Mouse (Mus musculus) embryonic facial prominence, embryonic 14.5 days (tissue): ENCODE measurements around the gene Cers1. TPM values are rescaled to one million over a fixed set of nuclear protein-coding genes. Genes with fewer than 3 reads are reported as not detected.

ENCODE experiments used
- ATAC-seq: fragments of 200-750 bp; cut with Nextera tagmentation; 2 replicates; pipeline ENCODE4 v1.8.0; 2017; ENCODE audit warnings: low read depth, moderate number of reproducible peaks, moderate TSS enrichment
- DNase-seq: peaks from one replicate; pipeline ENCODE4 v3.0.0-alpha.2; 2015; ENCODE audit warnings: low spot score
- H3K27ac ChIP-seq: fragments of 300-500 bp; sonication (generic); replicated peaks from 2 replicates; pipeline ENCODE4 v1.5.1; 2014; ENCODE audit warnings: low read depth, mild to moderate bottlenecking, low read length, moderate library complexity
- H3K27me3 ChIP-seq: fragments of 300-500 bp; sonication (generic); replicated peaks from 2 replicates; pipeline ENCODE4 v1.6.1; 2014; ENCODE audit warnings: low read length; ENCODE audit not compliant: control insufficient read depth, insufficient read depth
- H3K36me3 ChIP-seq: fragments of 300-500 bp; sonication (generic); 2 replicates; pipeline ENCODE4 v1.6.1; 2014; ENCODE audit warnings: low read length, mixed read lengths; ENCODE audit not compliant: control insufficient read depth, insufficient read depth
- H3K4me1 ChIP-seq: fragments of 300-500 bp; sonication (generic); 2 replicates; pipeline ENCODE4 v1.6.1; 2014; ENCODE audit warnings: antibody characterized with exemption, low read length; ENCODE audit not compliant: control insufficient read depth, insufficient read depth
- H3K4me2 ChIP-seq: fragments of 300-500 bp; sonication (generic); 2 replicates; pipeline ENCODE4 v1.6.1; 2014; ENCODE audit warnings: low read depth, mild to moderate bottlenecking, low read length, moderate library complexity, mixed read lengths
- H3K4me3 ChIP-seq: fragments of 300-500 bp; sonication (generic); 2 replicates; pipeline ENCODE4 v1.5.1; 2014; ENCODE audit warnings: low read depth, mild to moderate bottlenecking, low read length
- H3K9ac ChIP-seq: fragments of 300-500 bp; sonication (generic); 2 replicates; pipeline ENCODE4 v1.6.1; 2014; ENCODE audit warnings: low read depth, mild to moderate bottlenecking, low read length, moderate library complexity, mixed read lengths
- H3K9me3 ChIP-seq: fragments of 300-500 bp; sonication (generic); 2 replicates; pipeline ENCODE4 v1.6.1; 2016; ENCODE audit warnings: low read length; ENCODE audit not compliant: control insufficient read depth
- WGBS: fragments of 180-500 bp; shearing (Covaris S2); extraction: QIAGEN DNeasy Blood & Tissue Kit; methylation state at CpG from one replicate; pipeline ENCODE4 v1.1.7; 2014; 5-methylcytosine and 5-hydroxymethylcytosine counted together
- polyA plus RNA-seq: library from polyadenylated mRNA; unstranded; fragments of >200 nt; fragmentation: Nextera tagmentation; extraction: Ambion mirVana; gene quantifications from 2 replicates; pipeline ENCODE4 v1.2.1, GENCODE M21; 2014

The Cers1 gene
- polyA plus RNA-seq, 1 experiment from 2014 or later: 10.0 TPM

- Histone ChIP-seq H3K27me3 (no peaks in the 10 kb centered on the region), H3K4me1 (no peaks in the 10 kb centered on the region), H3K4me3 (no peak overlapping the region), H3K36me3 (peaks cover 92% of the 10 kb centered on the region), H3K9ac (no peak overlapping the region), H3K9me3 (no peaks in the 10 kb centered on the region), H3K27ac (no peak overlapping the region), H3K4me2 (no peak overlapping the region)
- ATAC-seq (no peak), DNase-seq (no peak)
- 89% methylated on average over 7 of the region's 7 CpGs for WGBS
These were observed 23.4 kb downstream of the Cers1 start for GRCm38 (mm10) chr8:70338931-70339330.

GRCm38 (mm10) chr8:70340659-70341058 is 25.1 kb downstream of the Cers1 start:
- peaks cover 75% of the 10 kb centered on the region for H3K36me3 ChIP-seq
- H3K9me3 ChIP-seq: no peaks in the 10 kb centered on the region
- no peaks in the 10 kb centered on the region for H3K4me1 ChIP-seq
- no peaks in the 10 kb centered on the region for H3K27me3 ChIP-seq
- no peak overlapping the region for H3K9ac ChIP-seq
- H3K4me3 ChIP-seq: no peak overlapping the region
- 92% methylated on average over 7 of the region's 7 CpGs for WGBS
- no peak for DNase-seq
- no peak overlapping the region for H3K4me2 ChIP-seq
- no peak for ATAC-seq
- no peak overlapping the region for H3K27ac ChIP-seq

GRCm38 (mm10) chr8:70342007-70342406 is 26.4 kb downstream of the Cers1 start:
- no peaks in the 10 kb centered on the region for H3K4me1 ChIP-seq
- no peak overlapping the region for H3K4me3 ChIP-seq
- no peak overlapping the region for H3K27ac ChIP-seq
- ATAC-seq (no peak), DNase-seq (no peak)
- H3K9ac ChIP-seq: no peak overlapping the region
- H3K36me3 ChIP-seq: peaks cover 70% of the 10 kb centered on the region
- no peak overlapping the region for H3K4me2 ChIP-seq
- no peaks in the 10 kb centered on the region for H3K9me3 ChIP-seq
- no peaks in the 10 kb centered on the region for H3K27me3 ChIP-seq
- 95% methylated on average over 14 of the region's 14 CpGs for WGBS

GRCm38 (mm10) chr8:70343076-70343475 is 27.5 kb downstream of the Cers1 start:
- 43% methylated on average over 7 of the region's 7 CpGs for WGBS
- Histone ChIP-seq H3K4me1 (no peaks in the 10 kb centered on the region), H3K4me2 (no peak overlapping the region), H3K27ac (no peak overlapping the region), H3K27me3 (no peaks in the 10 kb centered on the region), H3K9me3 (no peaks in the 10 kb centered on the region), H3K4me3 (no peak overlapping the region), H3K36me3 (peaks cover 59% of the 10 kb centered on the region), H3K9ac (no peak overlapping the region)
- peak; percentile 41; the same call in 1 of the 2 replicates for ATAC-seq
- peak; percentile 41 for DNase-seq

- no peak overlapping the region for H3K9ac ChIP-seq
- ATAC-seq (peak; percentile 47), DNase-seq (peak; percentile 55)
- H3K4me1 ChIP-seq: no peaks in the 10 kb centered on the region
- peaks cover 58% of the 10 kb centered on the region for H3K36me3 ChIP-seq
- H3K27ac ChIP-seq: no peak overlapping the region; the same call in 1 of the 2 replicates
- no peaks in the 10 kb centered on the region for H3K27me3 ChIP-seq
- H3K4me3 ChIP-seq: no peak overlapping the region
- H3K9me3 ChIP-seq: no peaks in the 10 kb centered on the region
- WGBS: 44% methylated on average over 6 of the region's 6 CpGs
- no peak overlapping the region for H3K4me2 ChIP-seq
These were observed 28.1 kb downstream of the Cers1 start for GRCm38 (mm10) chr8:70343696-70344095.

GRCm38 (mm10) chr8:70344279-70344678 is 28.7 kb downstream of the Cers1 start:
- Histone ChIP-seq H3K27me3 (no peaks in the 10 kb centered on the region), H3K4me1 (no peaks in the 10 kb centered on the region), H3K9ac (no peak overlapping the region), H3K4me3 (no peak overlapping the region), H3K9me3 (no peaks in the 10 kb centered on the region), H3K27ac (no peak overlapping the region), H3K4me2 (no peak overlapping the region), H3K36me3 (peaks cover 56% of the 10 kb centered on the region)
- whole genome bisulfite sequencing: 89% methylated on average over 2 of the region's 2 CpGs
- DNase-seq (no peak), ATAC-seq (no peak)

GRCm38 (mm10) chr8:70347443-70347842 is 31.9 kb downstream of the Cers1 start:
- peaks cover 30% of the 10 kb centered on the region for H3K36me3 ChIP-seq
- H3K4me1 ChIP-seq: peaks cover 21% of the 10 kb centered on the region

GRCm38 (mm10) chr8:70347860-70348420 is 32.4 kb downstream of the Cers1 start:
- ATAC-seq: no peak
- no peak overlapping the region for H3K27ac ChIP-seq
- no peaks in the 10 kb centered on the region for H3K9me3 ChIP-seq
- DNase-seq: no peak
- no peak overlapping the region for H3K4me3 ChIP-seq
- H3K4me1 ChIP-seq: peaks cover 21% of the 10 kb centered on the region
- H3K36me3 ChIP-seq: peaks cover 25% of the 10 kb centered on the region
- 62% methylated on average over 1 of the region's 1 CpGs for WGBS
- H3K9ac ChIP-seq: no peak overlapping the region
- H3K27me3 ChIP-seq: no peaks in the 10 kb centered on the region
- H3K4me2 ChIP-seq: no peak overlapping the region

More at GRCm38 (mm10) chr8:70347443-70347842, 31.9 kb downstream of the Cers1 start:
- Histone ChIP-seq H3K27ac (no peak overlapping the region), H3K4me2 (no peak overlapping the region), H3K9ac (no peak overlapping the region), H3K9me3 (no peaks in the 10 kb centered on the region), H3K27me3 (no peaks in the 10 kb centered on the region), H3K4me3 (no peak overlapping the region)
- ATAC-seq (no peak), DNase-seq (no peak)
- WGBS: 83% methylated on average over 4 of the region's 4 CpGs
